Mouse (Mus musculus) embryonic fibroblast, embryonic 13.5 days (primary cell): ENCODE measurements around the gene Gm20481.

ENCODE experiments used
- CTCF ChIP-seq: IDR thresholded peaks from 2 replicates; pipeline ENCODE4 v1.5.1; 2011; ENCODE audit warnings: mild to moderate bottlenecking, control low read depth, low read length, moderate library complexity, borderline replicate concordance; ENCODE audit not compliant: insufficient read depth
- POLR2A ChIP-seq: IDR thresholded peaks from 2 replicates; pipeline ENCODE4 v1.6.1; 2011; ENCODE audit warnings: low read depth, mild to moderate bottlenecking, control low read depth, low read length, moderate library complexity

DNA sequence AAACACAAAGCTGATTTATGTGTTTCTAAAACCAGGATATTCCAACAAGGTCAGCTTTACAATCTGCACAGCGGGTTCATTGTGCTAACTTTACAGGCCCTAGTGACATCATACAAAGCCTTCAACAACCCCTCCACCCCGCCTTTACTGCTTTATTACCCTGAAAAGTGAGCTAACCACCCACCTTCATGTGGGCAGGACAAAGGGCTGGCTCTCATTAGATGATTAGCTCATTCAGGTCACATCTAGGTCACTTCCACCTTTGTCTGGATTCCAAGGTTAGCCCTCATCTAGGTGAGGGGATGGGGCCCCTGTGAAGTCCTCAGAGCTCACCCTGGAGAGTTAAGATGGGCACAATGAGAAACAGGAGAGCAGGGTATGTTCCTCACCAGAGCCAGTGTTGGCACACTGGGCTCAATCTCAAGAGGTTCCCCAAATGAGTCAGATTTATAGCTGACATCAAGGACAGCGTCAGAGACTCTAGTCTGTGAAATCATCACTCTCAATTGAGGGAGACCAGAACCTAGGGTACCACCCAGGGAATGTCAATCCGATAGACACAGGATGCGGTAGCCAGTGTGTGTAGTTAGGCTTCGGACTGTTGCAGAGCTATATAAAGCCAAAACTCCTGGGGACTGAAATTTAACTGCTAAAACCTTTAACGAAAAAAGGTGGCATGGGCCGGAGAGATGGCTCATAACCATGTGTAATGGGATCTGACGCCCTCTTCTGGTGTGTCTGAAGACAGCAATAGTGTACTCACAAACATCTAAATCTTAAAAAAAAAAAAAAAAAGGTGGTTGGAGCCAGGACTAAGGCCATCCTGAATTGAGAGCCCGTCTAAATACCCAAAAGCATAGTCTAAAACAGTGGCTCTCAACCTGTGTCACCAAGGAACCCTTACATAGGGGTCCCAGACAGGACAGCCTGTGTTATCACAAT lies 18.9 kb upstream of the Gm20481 start:
- TF ChIP-seq POLR2A, result peak; percentile 8; the same call in 1 of the 2 replicates
- TF ChIP-seq CTCF, result no peak
